Mouse (Mus musculus): ENCODE data around the gene Olfr1012. TPM values are rescaled to one million over a fixed set of nuclear protein-coding genes. Genes with fewer than 3 reads are reported as not detected.
"Not testable (repeated sequence)": the region's sequence is repeated elsewhere in the genome, so short reads cannot be mapped to it uniquely, and the experiment has no call there.

Olfr1012 gene
- polyA plus RNA-seq (2015; fragmentation: Nextera tagmentation; extraction: Ambion mirVana), result not detected in 2 replicates

DNA sequence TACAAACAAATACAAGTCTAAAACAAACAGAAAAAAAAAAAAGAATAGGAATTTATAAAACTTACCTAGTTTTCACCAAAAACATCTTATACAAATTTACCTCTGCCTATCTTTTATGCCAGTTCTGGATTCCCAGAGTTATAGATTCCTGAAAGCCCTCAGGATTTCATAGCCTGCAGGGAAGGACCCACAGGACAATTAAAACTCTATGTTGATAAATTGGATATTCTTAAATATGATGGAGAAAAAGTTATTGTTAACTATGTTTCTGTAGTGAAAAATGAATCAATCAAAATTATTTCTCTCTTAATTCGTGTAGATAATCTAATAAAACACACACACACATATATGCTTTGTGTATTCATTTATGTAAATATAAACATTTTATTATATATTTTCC, at the start of gene Olfr1012:
Gene Olfr1012, minus strand, starts transcription at position 101 of the 400 bp plus-strand sequence.
- Histone ChIP-seq H3K4me3 (no peak within 1 kb of the TSS), H3K27ac (replicated peaks) (no peak within 1 kb of the TSS), H3K4me1 (no peaks in the 10 kb centered on the region), H3K4me2 (no peak within 1 kb of the TSS), H3K36me3 (no peaks in the 10 kb centered on the region), H3K9ac (no peak within 1 kb of the TSS), H3K27me3 (replicated peaks) (no peaks in the 10 kb centered on the region), H3K9me3 (no peaks in the 10 kb centered on the region)
- 49% methylated on average over 1 of the region's 1 CpGs for WGBS
- ATAC-seq (ENCODE audit: extremely low read depth, insufficient number of reproducible peaks, low FRiP score, low TSS enrichment), result no peak

DNA sequence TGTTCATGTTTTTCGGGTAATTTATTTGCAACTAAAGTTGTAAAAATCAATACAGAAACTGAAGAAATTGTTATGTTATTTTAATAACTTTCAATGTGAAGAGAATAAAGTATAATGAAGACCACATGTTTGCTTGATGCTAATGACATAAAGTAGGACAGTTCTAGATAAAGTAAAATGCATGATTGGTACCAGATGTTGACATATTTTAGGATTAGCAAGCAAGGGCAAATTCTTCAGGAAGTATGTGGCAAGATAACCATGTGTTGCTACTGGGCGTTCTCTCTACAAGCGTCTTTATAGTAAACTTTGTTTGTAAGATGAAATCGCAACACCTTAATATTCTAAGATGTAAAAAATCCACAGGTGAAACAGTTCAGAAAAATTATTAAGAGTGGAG, 41.9 kb upstream of the Olfr1012 start:
- no peaks in the 10 kb centered on the region for H3K36me3 ChIP-seq
- H3K4me2 ChIP-seq, result no peak overlapping the region
- ATAC-seq (ENCODE audit: extremely low read depth, insufficient number of reproducible peaks, low FRiP score, low TSS enrichment), result no peak
- H3K9me3 ChIP-seq, result no peaks in the 10 kb centered on the region
- H3K27me3 ChIP-seq (replicated peaks), result no peaks in the 10 kb centered on the region
- H3K9ac ChIP-seq, result no peak overlapping the region
- 58% methylated on average over 4 of the region's 4 CpGs for WGBS
- no peak overlapping the region for H3K27ac ChIP-seq (replicated peaks)
- H3K4me3 ChIP-seq, result no peak overlapping the region
- no peaks in the 10 kb centered on the region for H3K4me1 ChIP-seq

- Histone ChIP-seq H3K4me2 (no peak within 1 kb of the TSS), H3K36me3 (no peaks in the 10 kb centered on the region), H3K27ac (replicated peaks) (no peak within 1 kb of the TSS), H3K9me3 (no peaks in the 10 kb centered on the region), H3K4me3 (no peak within 1 kb of the TSS), H3K4me1 (no peaks in the 10 kb centered on the region), H3K9ac (no peak within 1 kb of the TSS), H3K27me3 (replicated peaks) (no peaks in the 10 kb centered on the region)
- 81% methylated on average over 2 of the region's 2 CpGs for WGBS
- ATAC-seq (ENCODE audit: extremely low read depth, insufficient number of reproducible peaks, low FRiP score, low TSS enrichment), result no peak
Observed at GRCm38 (mm10) chr2:85802444-85802843, 39.9 kb upstream of the Olfr1012 start, which contains the start of gene Olfr1016. Olfr1016 (minus strand) TSS chr2:85802544.

- Histone ChIP-seq H3K27ac (replicated peaks) (no peak overlapping the region), H3K27me3 (replicated peaks) (no peaks in the 10 kb centered on the region), H3K9me3 (0 out of 2 replicates have a peak, but pooled peaks cover 4% of the 10 kb centered on the region), H3K4me3 (no peak overlapping the region), H3K4me2 (no peak overlapping the region), H3K9ac (no peak overlapping the region), H3K36me3 (no peaks in the 10 kb centered on the region), H3K4me1 (no peaks in the 10 kb centered on the region)
- no peak for ATAC-seq (ENCODE audit: extremely low read depth, insufficient number of reproducible peaks, low FRiP score, low TSS enrichment)
- WGBS, result 51% methylated on average over 2 of the region's 2 CpGs
Observed at GRCm38 (mm10) chr2:85792331-85792730, 29.8 kb upstream of the Olfr1012 start.

GRCm38 (mm10) chr2:85781717-85782116, 19.2 kb upstream of the Olfr1012 start, which contains the start of gene Olfr1015:
Olfr1015 (plus strand) TSS chr2:85782017.
- Histone ChIP-seq H3K4me1 (no peaks in the 10 kb centered on the region), H3K27ac (replicated peaks) (no peak within 1 kb of the TSS), H3K9me3 (no peaks in the 10 kb centered on the region), H3K36me3 (no peaks in the 10 kb centered on the region), H3K4me3 (no peak within 1 kb of the TSS), H3K27me3 (replicated peaks) (no peaks in the 10 kb centered on the region), H3K4me2 (no peak within 1 kb of the TSS), H3K9ac (no peak within 1 kb of the TSS)
- no peak for ATAC-seq (ENCODE audit: extremely low read depth, insufficient number of reproducible peaks, low FRiP score, low TSS enrichment)

DNA sequence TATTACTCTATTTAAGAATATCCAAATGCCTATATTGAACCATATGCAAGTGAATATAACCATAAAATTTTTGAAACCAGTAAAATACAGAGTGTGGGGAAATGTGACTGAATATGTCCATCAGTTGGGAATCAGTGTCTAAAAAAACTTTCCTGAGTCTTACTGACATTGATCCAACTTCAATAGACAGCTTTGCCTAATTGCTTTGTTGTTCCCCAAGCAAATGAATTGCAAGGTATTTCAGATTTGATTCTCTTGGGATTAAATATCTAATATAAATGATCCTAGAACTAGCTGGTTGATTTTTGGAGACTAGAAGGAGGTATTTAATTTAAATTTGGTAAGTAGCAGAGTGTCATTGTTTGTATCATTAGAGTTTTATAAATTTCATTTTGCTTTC, 9.8 kb upstream of the Olfr1012 start, which contains the start of gene Olfr1014:
Gene Olfr1014, plus strand, starts transcription at position 301 of the 400 bp plus-strand sequence.
- H3K9me3 ChIP-seq, result no peaks in the 10 kb centered on the region
- no peaks in the 10 kb centered on the region for H3K4me1 ChIP-seq
- H3K27me3 ChIP-seq (replicated peaks), result no peaks in the 10 kb centered on the region
- H3K27ac ChIP-seq (replicated peaks), result no peak within 1 kb of the TSS
- no peak within 1 kb of the TSS for H3K4me3 ChIP-seq
- H3K36me3 ChIP-seq, result no peaks in the 10 kb centered on the region
- no peak within 1 kb of the TSS for H3K9ac ChIP-seq
- no peak for ATAC-seq (ENCODE audit: extremely low read depth, insufficient number of reproducible peaks, low FRiP score, low TSS enrichment)
- H3K4me2 ChIP-seq, result no peak within 1 kb of the TSS

DNA sequence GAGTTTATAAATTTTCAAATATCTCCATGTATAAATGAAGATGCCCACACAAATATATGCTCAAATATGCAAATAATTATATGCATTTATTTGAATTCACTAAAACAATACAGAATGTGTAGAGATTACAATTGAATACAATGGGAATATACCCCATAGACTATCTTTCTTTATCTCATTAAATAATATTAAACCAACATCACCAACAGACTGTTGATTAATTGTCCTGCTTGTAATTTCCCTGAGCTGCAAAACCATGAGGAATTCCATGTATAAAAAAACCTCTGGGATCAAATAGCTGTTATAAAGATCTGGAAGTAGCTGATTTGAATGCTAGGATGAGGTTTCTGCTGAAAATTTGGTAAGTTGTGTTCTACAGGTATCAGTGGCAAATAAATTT, 4.2 kb upstream of the Olfr1012 start, which contains the start of gene Olfr1013:
Gene Olfr1013, plus strand, starts transcription at position 301 of the 400 bp plus-strand sequence.
- Histone ChIP-seq H3K4me3 (no peak within 1 kb of the TSS), H3K9ac (no peak within 1 kb of the TSS), H3K4me2 (no peak within 1 kb of the TSS), H3K27ac (replicated peaks) (no peak within 1 kb of the TSS), H3K27me3 (replicated peaks) (no peaks in the 10 kb centered on the region), H3K36me3 (no peaks in the 10 kb centered on the region), H3K4me1 (no peaks in the 10 kb centered on the region), H3K9me3 (no peaks in the 10 kb centered on the region)
- no peak for ATAC-seq (ENCODE audit: extremely low read depth, insufficient number of reproducible peaks, low FRiP score, low TSS enrichment)

DNA sequence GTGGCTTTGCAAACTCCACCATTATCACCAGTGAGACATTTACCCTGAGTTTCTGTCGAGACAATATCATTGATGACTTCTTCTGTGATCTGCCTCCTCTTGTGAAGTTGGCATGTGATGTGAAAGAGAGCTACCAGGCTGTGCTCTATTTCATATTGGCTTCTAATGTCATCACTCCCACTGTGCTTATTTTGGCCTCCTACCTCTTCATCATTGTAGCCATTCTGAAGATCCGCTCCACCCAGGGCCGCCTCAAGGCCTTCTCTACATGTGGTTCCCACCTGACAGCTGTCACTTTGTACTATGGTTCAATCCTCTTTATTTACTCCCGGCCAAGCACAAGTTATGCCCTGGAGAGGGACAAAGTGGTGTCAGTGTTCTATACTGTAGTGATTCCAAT, 8.7 kb downstream of the Olfr1012 start:
- Histone ChIP-seq H3K4me1 (no peaks in the 10 kb centered on the region), H3K4me3 (no peak overlapping the region), H3K27me3 (replicated peaks) (no peaks in the 10 kb centered on the region), H3K9ac (no peak overlapping the region), H3K27ac (replicated peaks) (no peak overlapping the region), H3K9me3 (no peaks in the 10 kb centered on the region), H3K4me2 (no peak overlapping the region), H3K36me3 (no peaks in the 10 kb centered on the region)
- WGBS, result 71% methylated on average over 4 of the region's 4 CpGs
- no peak for ATAC-seq (ENCODE audit: extremely low read depth, insufficient number of reproducible peaks, low FRiP score, low TSS enrichment)

DNA sequence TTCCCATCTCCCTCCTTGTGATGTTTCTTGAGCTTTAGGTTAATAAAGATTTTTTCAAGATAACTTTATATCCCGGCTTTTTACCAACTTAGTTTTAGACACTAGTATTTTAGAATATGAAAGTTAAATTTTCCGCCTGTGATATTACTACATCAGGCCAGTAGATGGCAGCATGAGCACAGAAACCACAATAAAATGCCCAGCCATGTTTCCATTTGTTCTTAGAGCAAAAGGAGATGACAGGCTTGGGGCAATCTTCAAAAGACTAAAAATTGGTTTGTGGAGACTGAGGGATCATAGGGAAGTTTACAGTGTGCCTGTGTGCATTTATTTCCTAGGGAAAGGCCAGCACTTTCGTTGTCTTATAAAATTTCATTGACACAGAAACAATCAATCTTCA, 36.8 kb downstream of the Olfr1012 start:
- ATAC-seq (ENCODE audit: extremely low read depth, insufficient number of reproducible peaks, low FRiP score, low TSS enrichment), result no peak
- no peak overlapping the region for H3K9ac ChIP-seq
- H3K27ac ChIP-seq (replicated peaks), result no peak overlapping the region
- WGBS, result 12% methylated on average over 3 of the region's 3 CpGs
- H3K4me3 ChIP-seq, result no peak overlapping the region
- H3K4me1 ChIP-seq, result no peaks in the 10 kb centered on the region
- no peaks in the 10 kb centered on the region for H3K9me3 ChIP-seq
- H3K27me3 ChIP-seq (replicated peaks), result no peaks in the 10 kb centered on the region
- no peaks in the 10 kb centered on the region for H3K36me3 ChIP-seq
- no peak overlapping the region for H3K4me2 ChIP-seq

GRCm38 (mm10) chr2:85715119-85715518, 47.4 kb downstream of the Olfr1012 start, which contains the start of gene Olfr1009:
Olfr1009 (plus strand) TSS chr2:85715419.
- Histone ChIP-seq H3K9me3 (0 out of 2 replicates have a peak, but pooled peaks cover 3% of the 10 kb centered on the region), H3K4me1 (no peaks in the 10 kb centered on the region), H3K27me3 (replicated peaks) (no peaks in the 10 kb centered on the region), H3K9ac (no peak within 1 kb of the TSS), H3K27ac (replicated peaks) (no peak within 1 kb of the TSS), H3K4me3 (no peak within 1 kb of the TSS), H3K4me2 (no peak within 1 kb of the TSS), H3K36me3 (no peaks in the 10 kb centered on the region)
- no peak for ATAC-seq (ENCODE audit: extremely low read depth, insufficient number of reproducible peaks, low FRiP score, low TSS enrichment)
- 67% methylated on average over 1 of the region's 1 CpGs for WGBS

- Histone ChIP-seq H3K4me3 (no peak overlapping the region), H3K4me2 (no peak overlapping the region), H3K9ac (no peak overlapping the region), H3K4me1 (no peaks in the 10 kb centered on the region), H3K36me3 (no peaks in the 10 kb centered on the region), H3K27ac (replicated peaks) (no peak overlapping the region), H3K27me3 (replicated peaks) (no peaks in the 10 kb centered on the region), H3K9me3 (0 out of 2 replicates have a peak, but pooled peaks cover 3% of the 10 kb centered on the region)
- WGBS, result 41% methylated on average over 1 of the region's 1 CpGs
- ATAC-seq (ENCODE audit: extremely low read depth, insufficient number of reproducible peaks, low FRiP score, low TSS enrichment), result no peak
Observed at GRCm38 (mm10) chr2:85711159-85711558, 51.4 kb downstream of the Olfr1012 start.

DNA sequence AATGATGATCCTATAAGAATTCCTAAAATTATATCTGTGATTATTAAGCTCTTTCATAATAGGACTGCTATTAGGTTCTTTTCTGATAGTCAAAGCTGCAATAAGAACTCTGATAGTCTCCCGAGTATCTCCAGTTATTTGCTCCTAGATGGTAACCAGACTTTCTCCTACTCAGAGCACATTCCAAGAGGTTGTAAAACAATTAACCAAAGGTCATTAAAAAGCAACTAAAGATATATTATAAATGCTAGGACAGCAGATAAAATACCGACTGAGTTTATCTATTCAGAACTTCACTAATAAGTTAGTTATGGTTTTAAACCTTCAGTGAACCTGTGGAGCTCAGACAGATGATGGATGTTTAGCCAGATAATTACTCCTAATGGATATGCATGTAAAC, 51.9 kb downstream of the Olfr1012 start:
- not testable (repeated sequence) for H3K4me3 ChIP-seq; H3K9ac ChIP-seq; H3K27me3 ChIP-seq (replicated peaks); H3K27ac ChIP-seq (replicated peaks); H3K36me3 ChIP-seq; ATAC-seq (ENCODE audit: extremely low read depth, insufficient number of reproducible peaks, low FRiP score, low TSS enrichment); H3K4me2 ChIP-seq; H3K4me1 ChIP-seq; H3K9me3 ChIP-seq
- WGBS, result 51% methylated on average over 2 of the region's 2 CpGs
